Mouse (Mus musculus) T-cell, adult 2 months (primary cell): ENCODE measurements around the gene Isca2.

Source experiments
- DNase-seq: peaks from one replicate; pipeline ENCODE4 v3.0.0; 2022; ENCODE audit warnings: low spot score

Isca2 gene

GRCm38 (mm10) chr12:84772726-84773441, at the start of gene Isca2, which contains the start of gene Npc2:
TSS of gene Isca2 (plus strand) at chr12:84773251.
TSS of gene Npc2 (minus strand) at chr12:84773152.
- peak; percentile 99 for DNase-seq

DNA sequence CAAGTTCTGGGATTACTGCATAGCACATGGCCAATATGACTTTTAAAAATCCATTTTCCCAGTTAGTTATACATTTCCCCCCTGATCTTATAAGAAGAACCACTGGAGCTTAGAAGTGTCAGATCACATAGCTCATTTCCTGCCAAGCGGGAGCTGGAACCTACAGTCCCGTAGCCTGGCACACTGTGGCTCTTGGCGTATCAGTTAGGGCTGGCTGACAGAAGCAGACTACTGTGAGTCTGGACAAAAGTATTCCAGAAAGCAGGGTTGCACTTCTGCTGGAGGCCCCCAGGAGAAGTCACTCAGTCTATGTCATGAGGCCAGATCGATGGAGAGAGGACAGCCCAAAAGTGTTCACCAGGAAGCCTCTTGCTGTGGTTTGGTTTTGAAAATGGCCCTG, 46.7 kb upstream of the Isca2 start:
- no peak for DNase-seq

GRCm38 (mm10) chr12:84726986-84727385, 46.1 kb upstream of the Isca2 start:
- no peak for DNase-seq

DNA sequence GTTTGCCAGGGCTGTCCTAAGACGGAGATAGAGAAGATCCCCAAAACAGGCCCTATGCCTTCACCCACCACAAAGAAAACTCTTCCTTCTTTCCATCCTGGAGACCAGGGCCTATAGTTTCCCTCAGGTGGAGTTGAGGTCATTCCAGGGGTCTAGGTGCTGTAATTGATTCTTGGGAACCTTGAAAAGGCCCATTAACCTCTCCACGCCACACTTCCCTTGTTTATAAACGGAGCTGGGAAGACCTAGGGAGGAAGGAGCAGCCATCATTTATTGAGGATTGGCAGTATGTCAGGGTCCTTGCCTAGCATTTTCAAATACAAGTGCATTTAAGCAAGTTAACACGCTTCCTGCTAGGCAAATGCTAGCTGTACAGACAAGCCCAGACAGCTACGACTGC, 45.6 kb upstream of the Isca2 start:
- DNase-seq: no peak

DNA sequence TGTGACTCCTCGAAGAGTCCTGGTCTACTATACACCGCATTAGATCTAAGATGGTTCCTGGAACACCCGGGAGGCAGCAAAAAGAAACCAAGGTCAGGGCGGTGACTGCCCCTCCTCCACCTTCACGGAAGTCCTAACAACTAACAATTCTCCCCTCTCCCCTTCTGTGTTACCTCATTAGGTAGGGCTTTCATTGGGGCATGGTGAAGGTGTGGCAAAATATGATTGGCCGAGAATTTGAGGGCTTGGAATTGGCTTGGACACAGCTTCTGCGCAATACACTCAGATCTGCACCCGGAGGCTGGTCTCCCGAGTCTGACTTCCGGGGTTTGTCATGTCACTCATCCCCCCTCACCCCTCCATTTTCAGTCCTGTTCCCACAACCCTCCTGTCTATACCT, 44.6 kb upstream of the Isca2 start:
- no peak for DNase-seq

DNA sequence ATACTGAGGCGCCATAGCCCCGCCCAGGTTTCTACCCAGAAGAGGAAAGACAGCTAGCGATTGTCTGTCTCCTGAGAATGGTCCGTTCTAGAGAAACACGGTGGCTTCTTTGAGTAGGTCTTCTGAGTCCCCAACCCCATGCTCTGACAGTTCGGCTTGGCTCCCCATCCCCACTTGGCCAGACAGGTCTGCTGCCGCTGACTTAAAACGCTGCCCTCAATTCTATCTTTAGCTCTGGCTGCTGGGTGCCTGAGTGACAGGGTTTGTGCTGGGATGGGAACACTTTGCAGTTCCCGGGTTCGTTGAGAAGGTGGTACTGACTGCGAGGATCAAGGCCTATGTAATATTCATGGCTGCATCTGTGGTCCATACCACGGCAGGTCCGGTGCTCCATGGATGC, 39.7 kb upstream of the Isca2 start:
- DNase-seq: no peak

DNA sequence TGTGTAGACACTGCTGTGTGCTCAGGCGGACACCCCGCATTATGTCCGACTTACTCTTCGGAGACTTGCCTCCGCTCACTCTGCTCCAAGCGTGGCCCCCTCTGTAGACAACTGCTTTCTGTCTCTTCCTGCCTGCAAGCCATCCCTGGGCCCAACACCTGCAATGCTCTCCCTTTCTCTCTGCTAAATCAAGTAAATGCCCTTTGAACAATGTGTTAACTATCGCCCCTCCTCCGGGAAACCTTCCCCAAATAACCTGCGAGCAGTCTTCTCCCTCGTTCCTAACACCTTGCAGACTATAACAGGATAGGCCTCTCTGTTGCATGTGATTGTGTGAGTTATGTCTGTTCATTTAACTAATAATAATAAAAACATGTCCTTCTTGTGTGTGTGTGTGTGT, 29.6 kb upstream of the Isca2 start:
- DNase-seq: no peak

- no peak for DNase-seq
These were observed 27.4 kb upstream of the Isca2 start for GRCm38 (mm10) chr12:84745700-84746099.

DNA sequence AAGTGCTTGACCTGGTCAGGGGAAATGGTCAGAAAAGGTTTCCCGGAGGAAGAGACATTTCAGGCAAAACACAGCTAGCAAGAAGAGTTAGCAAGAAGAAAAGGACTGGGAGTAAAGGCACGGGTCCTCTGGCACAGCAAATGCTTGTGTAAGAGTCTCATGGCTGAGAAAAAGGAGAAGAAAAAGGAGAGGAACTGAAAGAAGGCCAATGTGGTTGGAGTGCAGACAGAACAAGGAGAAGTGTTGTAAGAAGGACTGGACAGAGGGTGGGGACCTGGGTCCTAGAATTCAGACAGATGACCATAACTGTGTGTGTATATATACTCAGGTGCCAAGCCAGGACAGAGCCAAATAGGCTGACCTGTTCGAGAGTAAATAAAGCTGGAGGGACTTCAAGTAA, 24.9 kb upstream of the Isca2 start:
- DNase-seq: no peak

GRCm38 (mm10) chr12:84750661-84751060, 22.4 kb upstream of the Isca2 start:
- DNase-seq: no peak

GRCm38 (mm10) chr12:84752131-84752977, 20.7 kb upstream of the Isca2 start:
- DNase-seq: peak; percentile 32

DNA sequence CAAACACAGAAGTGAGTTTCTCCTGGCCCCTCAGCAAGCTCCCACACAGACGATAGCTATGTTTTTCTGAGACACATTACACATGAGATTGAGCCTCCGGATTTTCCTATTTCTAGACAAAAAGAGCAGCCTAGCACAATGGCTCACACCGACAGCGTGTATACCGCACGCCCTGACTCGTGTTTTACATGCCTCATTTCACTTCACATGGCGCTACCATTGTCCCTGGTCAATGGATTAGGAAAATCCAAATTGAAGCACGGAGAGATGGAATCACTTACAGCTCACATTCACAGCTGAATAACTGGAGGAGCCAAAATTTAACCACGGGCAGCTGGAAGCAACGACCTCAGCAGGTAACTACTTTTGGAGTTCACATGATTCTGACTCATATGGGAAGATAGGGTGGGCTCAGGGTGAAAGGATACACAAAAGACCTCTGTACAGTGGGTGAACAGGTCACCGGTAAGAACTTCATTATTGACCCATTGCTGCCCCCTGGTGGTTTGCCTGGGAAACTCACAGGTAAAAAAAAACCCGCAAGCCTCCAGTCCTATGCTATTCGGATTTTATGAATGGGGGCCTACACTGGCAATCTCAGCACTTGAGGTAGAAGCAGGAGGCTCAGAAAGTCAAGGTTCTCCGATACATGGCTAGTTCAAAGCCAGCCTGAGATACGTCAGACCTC, 17.9 kb upstream of the Isca2 start:
- peak; percentile 57 for DNase-seq

DNA sequence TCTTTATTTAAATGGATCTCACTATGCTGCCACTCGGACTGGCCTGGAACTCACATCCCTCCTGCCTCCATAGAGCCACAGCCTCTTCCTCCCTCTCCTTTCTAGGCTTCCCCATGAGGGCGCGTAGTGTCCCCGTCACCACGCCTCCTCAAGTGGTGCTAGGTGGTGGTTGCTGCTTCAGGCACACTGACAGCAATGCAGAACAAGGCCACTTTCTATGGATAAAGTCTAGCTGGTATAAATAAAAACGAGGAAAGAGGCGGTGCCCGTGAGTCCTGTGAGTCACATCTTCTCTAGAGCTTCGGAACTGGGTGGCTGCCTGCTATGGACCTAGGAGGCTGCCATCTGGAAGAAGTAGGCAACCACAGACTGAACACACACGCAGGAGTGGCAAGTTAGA, 17.0 kb upstream of the Isca2 start:
- no peak for DNase-seq

DNA sequence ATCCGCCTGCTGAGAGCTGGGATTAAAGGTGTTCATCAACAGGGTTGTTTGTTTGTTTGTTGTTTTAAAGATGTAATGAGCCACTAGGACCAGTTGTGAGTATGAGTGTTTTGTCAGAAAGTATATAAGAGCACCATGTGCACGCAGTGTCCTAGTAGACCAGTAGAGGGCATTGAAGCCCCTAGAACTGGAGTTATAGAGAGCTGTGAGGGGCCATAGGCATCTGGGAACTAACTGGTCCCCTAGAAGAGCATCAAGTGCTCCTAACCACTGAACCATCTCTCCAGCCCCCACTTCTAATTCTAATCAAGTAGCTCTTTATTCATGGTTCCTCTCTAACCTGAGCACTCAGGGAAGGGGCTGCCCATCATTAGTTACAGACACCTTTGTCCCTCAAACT, 14.0 kb upstream of the Isca2 start:
- peak; percentile 40 for DNase-seq

DNA sequence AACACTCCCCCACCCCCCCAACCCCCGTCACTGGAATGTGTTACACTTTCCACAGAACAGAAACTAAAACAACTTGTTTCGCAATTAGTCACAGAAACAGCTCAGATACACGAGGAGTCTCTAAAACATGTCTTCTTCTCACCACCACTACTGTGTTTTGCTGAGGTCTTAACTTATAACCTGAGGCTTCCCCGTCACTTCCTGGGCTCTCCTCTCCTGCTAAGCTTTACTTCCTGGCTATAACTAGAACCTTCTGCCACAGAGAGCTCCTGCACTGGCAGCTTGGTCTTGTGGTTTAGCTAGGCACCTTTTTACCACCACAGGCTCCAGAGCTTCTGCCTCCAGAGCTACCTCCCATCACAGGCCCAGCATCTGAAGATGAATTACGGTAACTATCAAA, 10.5 kb upstream of the Isca2 start:
- DNase-seq: peak; percentile 89

- no peak for DNase-seq
These were observed 9.4 kb upstream of the Isca2 start for GRCm38 (mm10) chr12:84763577-84764218.

DNA sequence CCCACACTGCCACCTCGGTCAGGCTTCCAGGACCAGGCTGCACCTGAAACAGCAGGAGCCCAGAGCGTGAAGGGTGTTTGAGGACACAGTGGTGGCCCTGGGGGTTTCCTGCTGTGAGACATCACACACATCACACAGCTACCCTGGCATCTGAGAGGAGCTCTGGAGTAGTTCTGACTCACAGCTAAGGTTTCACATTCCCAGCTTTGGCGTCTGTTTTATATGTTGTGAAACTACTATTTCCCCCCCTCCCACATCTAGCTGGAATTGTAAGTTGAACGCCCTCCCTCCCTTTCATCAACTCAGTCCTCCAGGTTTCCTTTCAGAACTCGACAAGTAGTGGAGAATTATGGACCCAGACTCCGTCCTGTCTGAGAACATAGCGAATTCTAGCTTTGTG, 8.3 kb upstream of the Isca2 start:
- DNase-seq: no peak

GRCm38 (mm10) chr12:84765506-84765905, 7.5 kb upstream of the Isca2 start:
- DNase-seq: no peak

- no peak for DNase-seq
These were observed 6.8 kb upstream of the Isca2 start for GRCm38 (mm10) chr12:84766113-84766735.

- peak; percentile 28 for DNase-seq
These were observed 5.5 kb upstream of the Isca2 start for GRCm38 (mm10) chr12:84767510-84767909.

DNA sequence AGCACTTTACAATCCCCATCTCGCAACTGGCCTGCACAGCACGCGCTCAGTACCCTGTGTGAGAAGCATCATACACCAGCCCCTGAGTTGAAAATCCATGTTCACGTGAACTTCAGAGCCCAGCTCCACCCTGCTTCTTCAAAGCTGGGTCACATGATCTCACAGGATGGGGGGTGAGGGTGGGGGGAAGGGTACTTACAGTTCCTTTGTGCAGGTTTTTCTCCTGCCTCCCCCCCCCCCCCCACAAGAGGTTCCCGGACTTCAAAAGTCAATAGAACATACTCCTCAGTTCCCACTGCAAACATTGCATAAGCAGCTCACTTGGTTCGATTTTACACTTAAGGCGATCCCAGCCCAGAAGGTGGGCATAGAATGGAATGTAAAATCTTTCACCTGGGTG, 3.4 kb upstream of the Isca2 start:
- DNase-seq: peak; percentile 38

DNA sequence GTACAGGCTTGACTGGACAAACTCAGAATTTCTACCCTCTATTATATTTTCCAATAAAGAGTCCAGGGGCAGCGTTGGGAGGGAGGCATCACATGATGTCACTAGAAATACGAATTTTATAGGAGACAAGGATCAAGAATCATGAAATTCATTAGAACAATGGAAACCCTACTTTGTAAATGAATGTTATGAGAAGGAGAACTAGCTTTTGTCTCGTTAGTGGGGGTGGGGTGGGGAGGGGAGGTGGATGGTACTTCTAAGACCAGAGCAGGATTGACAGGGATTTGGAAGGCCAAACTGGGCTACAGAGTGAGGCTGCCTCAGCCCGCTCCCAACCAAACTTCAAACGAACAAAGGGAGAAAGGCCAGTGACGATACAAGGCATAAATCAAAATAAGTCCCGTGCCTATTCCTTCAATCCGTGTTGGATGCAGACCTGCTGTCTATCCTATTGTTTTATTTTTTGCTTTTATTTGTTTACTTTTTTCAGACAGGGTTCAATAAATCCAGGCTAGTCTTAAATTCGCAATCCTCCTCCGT, 1.0 kb upstream of the Isca2 start:
- DNase-seq: no peak
